Mouse (Mus musculus): ENCODE measurements around the gene Pcsk2. TPM values are rescaled to one million over a fixed set of nuclear protein-coding genes. Genes with fewer than 3 reads are reported as not detected.

The Pcsk2 gene
- total RNA-seq, 1 experiment from 2014 or later: not detected

GRCm38 (mm10) chr2:143709249-143709648, 163.3 kb downstream of the Pcsk2 start:
- ATAC-seq (replicated peaks in 1 of 2; ENCODE audit: insufficient read depth in 1 of 2, low FRiP score in 2 of 2, low TSS enrichment in 1 of 2, low read depth in 1 of 2, poor library complexity in 2 of 2, severe bottlenecking in 2 of 2): no peak

- no peak for ATAC-seq (replicated peaks in 1 of 2; ENCODE audit: insufficient read depth in 1 of 2, low FRiP score in 2 of 2, low TSS enrichment in 1 of 2, low read depth in 1 of 2, poor library complexity in 2 of 2, severe bottlenecking in 2 of 2)
Measured at GRCm38 (mm10) chr2:143709979-143710378, 164.0 kb downstream of the Pcsk2 start.

- no peak for ATAC-seq (replicated peaks in 1 of 2; ENCODE audit: insufficient read depth in 1 of 2, low FRiP score in 2 of 2, low TSS enrichment in 1 of 2, low read depth in 1 of 2, poor library complexity in 2 of 2, severe bottlenecking in 2 of 2)
Measured at GRCm38 (mm10) chr2:143711886-143712285, 165.9 kb downstream of the Pcsk2 start.

- ATAC-seq (replicated peaks in 1 of 2; ENCODE audit: insufficient read depth in 1 of 2, low FRiP score in 2 of 2, low TSS enrichment in 1 of 2, low read depth in 1 of 2, poor library complexity in 2 of 2, severe bottlenecking in 2 of 2): no peak
Measured at GRCm38 (mm10) chr2:143712901-143713300, 166.9 kb downstream of the Pcsk2 start.

- ATAC-seq (replicated peaks in 1 of 2; ENCODE audit: insufficient read depth in 1 of 2, low FRiP score in 2 of 2, low TSS enrichment in 1 of 2, low read depth in 1 of 2, poor library complexity in 2 of 2, severe bottlenecking in 2 of 2): no peak
Measured at GRCm38 (mm10) chr2:143713902-143714301, 167.9 kb downstream of the Pcsk2 start.

DNA sequence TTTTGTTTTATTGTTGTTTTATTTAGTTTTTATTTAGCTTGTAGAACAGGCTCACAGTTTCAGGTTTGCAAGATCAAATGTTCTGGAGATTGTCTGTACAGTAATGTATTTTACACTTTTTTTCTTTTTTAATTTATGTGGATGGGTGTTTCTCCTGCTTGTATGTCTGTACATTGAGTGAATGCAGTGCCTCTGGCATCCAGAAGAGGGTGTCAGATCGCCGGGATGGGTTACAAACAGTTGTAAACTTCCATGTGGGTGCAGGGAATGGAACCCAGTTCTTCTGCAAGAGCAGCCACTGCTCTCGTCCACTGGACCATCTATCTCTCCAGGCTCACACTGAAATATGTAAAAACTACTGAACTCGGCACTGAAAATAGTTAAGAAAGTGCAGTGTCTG, 169.2 kb downstream of the Pcsk2 start:
- ATAC-seq (replicated peaks in 1 of 2; ENCODE audit: insufficient read depth in 1 of 2, low FRiP score in 2 of 2, low TSS enrichment in 1 of 2, low read depth in 1 of 2, poor library complexity in 2 of 2, severe bottlenecking in 2 of 2): no peak

GRCm38 (mm10) chr2:143723231-143723630, 177.3 kb downstream of the Pcsk2 start:
- ATAC-seq (replicated peaks in 1 of 2; ENCODE audit: insufficient read depth in 1 of 2, low FRiP score in 2 of 2, low TSS enrichment in 1 of 2, low read depth in 1 of 2, poor library complexity in 2 of 2, severe bottlenecking in 2 of 2): no peak; a peak in 1 of 4 replicates

DNA sequence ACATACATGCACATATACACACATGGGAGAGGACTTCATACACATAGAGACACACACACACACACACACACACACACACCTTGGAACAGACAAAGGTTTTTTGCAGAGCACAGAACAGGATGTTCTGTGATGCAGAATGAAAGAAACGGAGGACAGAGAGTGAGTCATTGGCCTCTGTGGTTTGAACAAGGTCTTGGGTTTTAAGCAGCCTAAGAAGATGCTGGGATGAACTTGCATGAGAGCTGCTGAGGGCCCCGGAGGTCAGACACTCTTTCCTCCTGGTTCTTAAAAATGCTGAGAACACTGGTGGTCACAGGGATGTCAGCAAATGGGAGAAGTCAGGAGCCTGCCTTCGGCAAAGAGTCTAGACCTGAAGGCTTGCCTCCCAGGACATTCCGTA, 178.1 kb downstream of the Pcsk2 start:
- ATAC-seq (replicated peaks in 1 of 2; ENCODE audit: insufficient read depth in 1 of 2, low FRiP score in 2 of 2, low TSS enrichment in 1 of 2, low read depth in 1 of 2, poor library complexity in 2 of 2, severe bottlenecking in 2 of 2): no peak

DNA sequence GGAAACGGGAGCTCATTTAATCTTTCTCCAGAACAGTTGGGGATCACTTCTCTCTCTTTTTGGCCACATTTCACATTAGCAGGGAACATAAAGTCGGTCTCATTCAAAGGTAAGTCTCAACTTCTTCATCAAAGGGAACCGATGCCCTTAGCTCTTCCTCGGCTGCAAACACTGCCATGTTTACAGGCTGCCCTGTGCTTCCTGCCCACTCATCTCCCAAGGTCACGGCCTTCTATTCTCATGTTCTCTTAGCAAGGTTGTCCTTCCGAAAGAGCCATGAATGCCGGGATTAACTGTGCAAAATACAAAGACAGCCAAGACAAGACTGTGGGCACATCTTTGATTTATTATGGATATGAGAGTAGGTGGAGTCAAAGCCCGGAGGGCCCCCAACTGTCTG, 178.8 kb downstream of the Pcsk2 start:
- ATAC-seq (replicated peaks in 1 of 2; ENCODE audit: insufficient read depth in 1 of 2, low FRiP score in 2 of 2, low TSS enrichment in 1 of 2, low read depth in 1 of 2, poor library complexity in 2 of 2, severe bottlenecking in 2 of 2): no peak

DNA sequence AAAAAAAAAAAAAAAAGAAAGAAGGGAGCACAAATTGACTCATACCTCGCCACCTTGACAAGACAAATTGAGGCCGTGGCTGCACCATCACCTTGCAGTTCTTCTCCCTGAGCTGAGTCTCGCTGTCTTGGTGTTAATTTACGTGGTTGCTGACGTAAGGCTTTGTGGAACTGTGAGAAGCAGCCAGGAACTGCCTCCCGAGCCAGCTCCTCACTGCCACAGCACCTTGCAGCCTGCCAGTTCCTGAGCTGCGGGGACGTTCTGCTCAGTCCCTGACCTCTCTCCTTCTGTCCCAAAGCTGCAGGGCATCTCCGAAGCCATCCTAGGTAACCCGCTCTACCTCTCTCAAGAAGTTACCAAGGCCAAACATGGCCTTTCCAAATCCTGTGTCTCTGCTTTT, 186.5 kb downstream of the Pcsk2 start:
- ATAC-seq (replicated peaks in 1 of 2; ENCODE audit: insufficient read depth in 1 of 2, low FRiP score in 2 of 2, low TSS enrichment in 1 of 2, low read depth in 1 of 2, poor library complexity in 2 of 2, severe bottlenecking in 2 of 2): no peak

GRCm38 (mm10) chr2:143735442-143735841, 189.5 kb downstream of the Pcsk2 start:
- no peak for ATAC-seq (replicated peaks in 1 of 2; ENCODE audit: insufficient read depth in 1 of 2, low FRiP score in 2 of 2, low TSS enrichment in 1 of 2, low read depth in 1 of 2, poor library complexity in 2 of 2, severe bottlenecking in 2 of 2)

GRCm38 (mm10) chr2:143739475-143740226, 193.7 kb downstream of the Pcsk2 start:
- no peak for ATAC-seq (replicated peaks in 1 of 2; ENCODE audit: insufficient read depth in 1 of 2, low FRiP score in 2 of 2, low TSS enrichment in 1 of 2, low read depth in 1 of 2, poor library complexity in 2 of 2, severe bottlenecking in 2 of 2)

- ATAC-seq (replicated peaks in 1 of 2; ENCODE audit: insufficient read depth in 1 of 2, low FRiP score in 2 of 2, low TSS enrichment in 1 of 2, low read depth in 1 of 2, poor library complexity in 2 of 2, severe bottlenecking in 2 of 2): no peak
Measured at GRCm38 (mm10) chr2:143742436-143742835, 196.5 kb downstream of the Pcsk2 start.

- no peak for ATAC-seq (replicated peaks in 1 of 2; ENCODE audit: insufficient read depth in 1 of 2, low FRiP score in 2 of 2, low TSS enrichment in 1 of 2, low read depth in 1 of 2, poor library complexity in 2 of 2, severe bottlenecking in 2 of 2)
Measured at GRCm38 (mm10) chr2:143743081-143743480, 197.1 kb downstream of the Pcsk2 start.

DNA sequence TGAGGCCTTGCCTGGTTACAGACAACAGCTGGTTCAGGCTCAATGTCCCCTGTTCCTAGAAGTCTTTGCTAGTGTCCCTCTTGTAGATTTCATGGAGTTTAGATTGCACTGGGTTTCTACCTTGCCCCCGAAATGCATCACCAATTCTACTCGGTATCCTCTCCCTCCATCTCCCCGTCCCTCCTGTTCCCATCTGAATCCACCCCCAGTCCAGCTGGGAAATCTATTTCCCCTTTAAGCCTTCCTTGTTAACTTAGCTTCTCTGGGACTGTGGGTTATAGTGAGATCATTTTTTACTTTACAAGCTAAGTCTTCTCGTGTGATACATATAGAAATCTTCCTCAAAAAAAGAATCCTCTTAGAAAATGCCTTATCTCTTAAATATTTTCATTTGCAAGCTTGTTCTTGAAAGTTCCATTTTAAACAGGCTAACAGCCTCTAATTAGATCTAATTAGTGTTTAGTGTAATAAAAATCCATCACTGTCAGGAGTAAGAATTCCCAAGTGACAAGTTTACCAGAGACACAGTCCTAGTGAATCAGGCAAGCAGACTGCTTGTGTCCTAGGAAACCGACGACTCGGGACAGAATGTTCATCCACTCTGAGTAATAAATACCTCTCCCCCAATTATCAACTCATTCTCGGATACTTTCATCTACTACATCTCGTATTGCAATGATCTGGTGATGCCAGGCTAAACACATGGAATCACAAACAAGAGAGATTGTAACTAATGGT, 206.3 kb downstream of the Pcsk2 start:
- ATAC-seq (replicated peaks in 1 of 2; ENCODE audit: insufficient read depth in 1 of 2, low FRiP score in 2 of 2, low TSS enrichment in 1 of 2, low read depth in 1 of 2, poor library complexity in 2 of 2, severe bottlenecking in 2 of 2): no peak

DNA sequence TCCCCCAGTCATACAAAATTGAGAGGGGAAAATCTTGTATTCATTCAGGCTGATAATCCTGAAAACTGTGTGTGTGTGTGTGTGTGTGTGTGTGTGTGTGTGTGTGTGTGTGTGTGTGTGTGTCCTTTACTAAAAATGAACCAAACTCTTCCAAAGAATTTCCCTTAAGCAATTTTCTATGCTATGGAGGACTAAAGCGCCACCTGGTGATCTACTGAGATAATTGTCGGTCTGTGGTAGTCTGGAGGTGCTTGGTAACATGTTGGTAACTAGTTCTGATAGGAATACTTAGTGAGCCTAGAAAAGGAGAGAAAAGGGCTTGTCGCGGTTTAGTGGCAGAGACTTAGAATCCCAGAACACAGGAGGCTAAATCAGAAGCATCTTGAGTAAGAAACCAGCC, 230.5 kb downstream of the Pcsk2 start:
- no peak for ATAC-seq (replicated peaks in 1 of 2; ENCODE audit: insufficient read depth in 1 of 2, low FRiP score in 2 of 2, low TSS enrichment in 1 of 2, low read depth in 1 of 2, poor library complexity in 2 of 2, severe bottlenecking in 2 of 2)

GRCm38 (mm10) chr2:143780310-143780709, 234.4 kb downstream of the Pcsk2 start:
- no peak for ATAC-seq (replicated peaks in 1 of 2; ENCODE audit: insufficient read depth in 1 of 2, low FRiP score in 2 of 2, low TSS enrichment in 1 of 2, low read depth in 1 of 2, poor library complexity in 2 of 2, severe bottlenecking in 2 of 2)

GRCm38 (mm10) chr2:143789911-143790310, 244.0 kb downstream of the Pcsk2 start:
- ATAC-seq (replicated peaks in 1 of 2; ENCODE audit: insufficient read depth in 1 of 2, low FRiP score in 2 of 2, low TSS enrichment in 1 of 2, low read depth in 1 of 2, poor library complexity in 2 of 2, severe bottlenecking in 2 of 2): no peak

- ATAC-seq (replicated peaks in 1 of 2; ENCODE audit: insufficient read depth in 1 of 2, low FRiP score in 2 of 2, low TSS enrichment in 1 of 2, low read depth in 1 of 2, poor library complexity in 2 of 2, severe bottlenecking in 2 of 2): no peak
Measured at GRCm38 (mm10) chr2:143795858-143796257, 249.9 kb downstream of the Pcsk2 start.

Measured in hematopoietic stem cell, adult 5-6 weeks (primary cell).